Mouse (Mus musculus): ENCODE results near the gene Wars. TPM values are rescaled to one million over a fixed set of nuclear protein-coding genes. Genes with fewer than 3 reads are reported as not detected.
"Not testable (repeated sequence)": the region's sequence is repeated elsewhere in the genome, so short reads cannot be mapped to it uniquely, and the experiment has no call there.

Gene Wars
- polyA plus RNA-seq, 2 experiments: 19.4 to 27.8 TPM

- H3K27ac ChIP-seq; H3K9ac ChIP-seq (replicated peaks); H3K4me3 ChIP-seq (ENCODE audit: insufficient read depth in 1 of 2, low read depth in 2 of 2, low read length in 2 of 2); ATAC-seq (ENCODE audit: insufficient read depth); H3K36me3 ChIP-seq (replicated peaks; ENCODE audit: control insufficient read depth, insufficient read depth, low read depth); H3K9me3 ChIP-seq (ENCODE audit: control insufficient read depth, low read length); H3K27me3 ChIP-seq (ENCODE audit: control insufficient read depth, insufficient read depth, low read length); H3K4me2 ChIP-seq (ENCODE audit: low read depth); DNase-seq (ENCODE audit: low read depth in 3 of 3, low spot score in 3 of 3): not testable (repeated sequence)
- peak; percentile 50 for TF ChIP-seq CTCF (IDR thresholded peaks at IDR 0.05; ENCODE audit: low read depth)
- 65% methylated on average over 3 of the region's 3 CpGs for WGBS (ENCODE audit: insufficient replicate concordance)
- peaks cover 0 to 16% of the 10 kb centered on the region in 2 experiments; a peak in 3 of 4 replicates for H3K4me1 ChIP-seq (replicated peaks; ENCODE audit: control insufficient read depth in 2 of 2, insufficient read depth in 2 of 2, low read length in 1 of 2)
Measured at GRCm38 (mm10) chr12:108848033-108848432, 45.9 kb downstream of the Wars start.

- H3K36me3 ChIP-seq (replicated peaks; ENCODE audit: control insufficient read depth, insufficient read depth, low read depth): no peaks in the 10 kb centered on the region; the same call in 1 of the 2 replicates
Measured at GRCm38 (mm10) chr12:108842663-108843062, 51.3 kb downstream of the Wars start.

GRCm38 (mm10) chr12:108841181-108841580 lies 52.8 kb downstream of the Wars start:
- Histone ChIP-seq H3K9me3 (ENCODE audit: control insufficient read depth, low read length) (no peaks in the 10 kb centered on the region), H3K27me3 (ENCODE audit: control insufficient read depth, insufficient read depth, low read length) (no peaks in the 10 kb centered on the region), H3K4me2 (ENCODE audit: low read depth) (no peak overlapping the region), H3K4me3 (ENCODE audit: insufficient read depth in 1 of 2, low read depth in 2 of 2, low read length in 2 of 2) (no peak overlapping the region), H3K27ac (no peak overlapping the region), H3K9ac (replicated peaks) (no peak overlapping the region), H3K36me3 (replicated peaks; ENCODE audit: control insufficient read depth, insufficient read depth, low read depth) (no peaks in the 10 kb centered on the region; the same call in 1 of the 2 replicates), H3K4me1 (replicated peaks; ENCODE audit: control insufficient read depth in 2 of 2, insufficient read depth in 2 of 2, low read length in 1 of 2) (peaks cover 6 to 13% of the 10 kb centered on the region in 2 experiments)
- WGBS (ENCODE audit: insufficient replicate concordance): 83% methylated on average over 6 of the region's 6 CpGs
- no peak for TF ChIP-seq EP300 (IDR thresholded peaks at IDR 0.05; ENCODE audit: low read depth)
- no peak for TF ChIP-seq CTCF (IDR thresholded peaks at IDR 0.05; ENCODE audit: low read depth)
- DNase-seq (ENCODE audit: low read depth in 3 of 3, low spot score in 3 of 3) (no peak), ATAC-seq (ENCODE audit: insufficient read depth) (no peak)

More at GRCm38 (mm10) chr12:108842663-108843062, 51.3 kb downstream of the Wars start:
- H3K4me1 ChIP-seq (replicated peaks; ENCODE audit: control insufficient read depth in 2 of 2, insufficient read depth in 2 of 2, low read length in 1 of 2): peaks cover 0 to 5% of the 10 kb centered on the region in 2 experiments; a peak in 3 of 4 replicates
- no peak overlapping the region for H3K27ac ChIP-seq
- no peak overlapping the region for H3K9ac ChIP-seq (replicated peaks)
- H3K9me3 ChIP-seq (ENCODE audit: control insufficient read depth, low read length): no peaks in the 10 kb centered on the region
- ATAC-seq (ENCODE audit: insufficient read depth) (no peak), DNase-seq (ENCODE audit: low read depth in 3 of 3, low spot score in 3 of 3) (no peak)
- no peaks in the 10 kb centered on the region for H3K27me3 ChIP-seq (ENCODE audit: control insufficient read depth, insufficient read depth, low read length)
- TF ChIP-seq EP300 (IDR thresholded peaks at IDR 0.05; ENCODE audit: low read depth) (no peak), CTCF (IDR thresholded peaks at IDR 0.05; ENCODE audit: low read depth) (no peak)
- no peak overlapping the region for H3K4me2 ChIP-seq (ENCODE audit: low read depth)
- no peak overlapping the region for H3K4me3 ChIP-seq (ENCODE audit: insufficient read depth in 1 of 2, low read depth in 2 of 2, low read length in 2 of 2)
- 64% methylated on average over 7 of the region's 7 CpGs for WGBS (ENCODE audit: insufficient replicate concordance)

- H3K36me3 ChIP-seq (replicated peaks; ENCODE audit: control insufficient read depth, insufficient read depth, low read depth): no peaks in the 10 kb centered on the region; the same call in 1 of the 2 replicates
- peak overlapping the region; percentile 60 for H3K4me3 ChIP-seq (ENCODE audit: insufficient read depth in 1 of 2, low read depth in 2 of 2, low read length in 2 of 2)
- no peak overlapping the region for H3K27ac ChIP-seq
- ATAC-seq (ENCODE audit: insufficient read depth): no peak
- H3K4me2 ChIP-seq (ENCODE audit: low read depth): peak overlapping the region; percentile 82
- H3K9ac ChIP-seq (replicated peaks): peak overlapping the region; percentile 55
- no peaks in the 10 kb centered on the region for H3K9me3 ChIP-seq (ENCODE audit: control insufficient read depth, low read length)
- 41% methylated on average over 7 of the region's 7 CpGs for WGBS (ENCODE audit: insufficient replicate concordance)
- no peaks in the 10 kb centered on the region for H3K27me3 ChIP-seq (ENCODE audit: control insufficient read depth, insufficient read depth, low read length)
- DNase-seq (ENCODE audit: low read depth in 3 of 3, low spot score in 3 of 3): no peak
- H3K4me1 ChIP-seq (replicated peaks; ENCODE audit: control insufficient read depth in 2 of 2, insufficient read depth in 2 of 2, low read length in 1 of 2): peaks cover 6 to 12% of the 10 kb centered on the region in 2 experiments
- TF ChIP-seq CTCF (IDR thresholded peaks at IDR 0.05; ENCODE audit: low read depth): no peak
- no peak for TF ChIP-seq EP300 (IDR thresholded peaks at IDR 0.05; ENCODE audit: low read depth)
Measured at GRCm38 (mm10) chr12:108836722-108837121, 57.3 kb downstream of the Wars start.

GRCm38 (mm10) chr12:108835840-108836409 lies 58.0 kb downstream of the Wars start, which contains the start of the genes Slc25a29 and Slc25a47:
Gene Slc25a29 (minus strand): TSS chr12:108835883.
Gene Slc25a47 (plus strand): TSS chr12:108836046.
- Histone ChIP-seq H3K4me3 (ENCODE audit: insufficient read depth in 1 of 2, low read depth in 2 of 2, low read length in 2 of 2) (peak within 1 kb of the TSS; percentile 60), H3K4me2 (ENCODE audit: low read depth) (peak within 1 kb of the TSS; percentile 82), H3K36me3 (replicated peaks; ENCODE audit: control insufficient read depth, insufficient read depth, low read depth) (no peaks in the 10 kb centered on the region), H3K27me3 (ENCODE audit: control insufficient read depth, insufficient read depth, low read length) (no peaks in the 10 kb centered on the region), H3K9me3 (ENCODE audit: control insufficient read depth, low read length) (no peaks in the 10 kb centered on the region), H3K4me1 (replicated peaks; ENCODE audit: control insufficient read depth in 2 of 2, insufficient read depth in 2 of 2, low read length in 1 of 2) (peaks cover 6 to 12% of the 10 kb centered on the region in 2 experiments), H3K27ac (no peak within 1 kb of the TSS), H3K9ac (replicated peaks) (peak within 1 kb of the TSS; percentile 55)
- under 1% methylated on average over 51 of the region's 53 CpGs for WGBS (ENCODE audit: insufficient replicate concordance)
- no peak for TF ChIP-seq EP300 (IDR thresholded peaks at IDR 0.05; ENCODE audit: low read depth)
- TF ChIP-seq CTCF (IDR thresholded peaks at IDR 0.05; ENCODE audit: low read depth): no peak; the same call in 1 of the 2 replicates
- DNase-seq (ENCODE audit: low read depth in 3 of 3, low spot score in 3 of 3) (peak; percentile 89 to 92 (median 90)), ATAC-seq (ENCODE audit: insufficient read depth) (peak; percentile 98)

All from liver, embryonic 14.5 days (tissue).